ENCODE assay signal across 40 mouse cellular contexts in the genomic region with DNA sequence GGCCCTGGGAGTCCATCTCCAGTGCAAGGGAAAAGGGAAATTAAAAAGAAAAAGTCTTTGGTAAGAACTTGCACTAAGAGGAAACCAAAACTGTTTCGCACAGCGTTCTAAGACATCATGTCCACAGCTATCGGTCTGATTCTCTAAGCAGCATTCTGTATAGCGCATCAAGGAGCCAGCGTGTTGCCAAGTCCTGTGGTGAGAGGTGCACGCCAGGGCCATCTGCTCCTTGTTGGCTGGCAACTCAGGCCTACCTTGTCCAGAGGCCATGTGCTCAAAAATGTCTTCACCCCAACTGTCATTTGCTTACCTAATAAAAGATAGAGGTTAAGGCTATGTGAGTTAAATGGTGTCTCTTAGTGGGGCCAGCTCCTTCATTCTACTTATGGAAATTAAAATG. TPM values are rescaled to one million over a fixed set of nuclear protein-coding genes. Genes with fewer than 3 reads are reported as not detected.
A peak's percentile ranks its signal among the peaks of the same experiment; 100 is the strongest.
DNase-seq lines count a peak whose midpoint lies in the region; ATAC-seq and TF ChIP-seq lines count a peak whose summit lies in the region.
"Had no signal": no experiment of that assay in that cellular context is flagged by ENCODE, and none has a peak within 500 bp of the region (broad histone marks: within the 10 kb centered on the region; RNA-seq: fewer than 3 reads in every experiment).

No protein-coding gene starts in this region.

- peak; percentile 48; the same call in 1 of the 2 replicates for TF ChIP-seq POLR2A in cerebellum, adult 2 months (IDR thresholded peaks at IDR 0.05; ENCODE audit: borderline replicate concordance, insufficient read depth, low read length)

- H3K9me3 ChIP-seq in midbrain, postnatal 0 days (ENCODE audit: low read length), result no peaks in the 10 kb centered on the region
- no peaks in the 10 kb centered on the region for H3K9me3 ChIP-seq in midbrain, embryonic 14.5 days (ENCODE audit: control insufficient read depth, low read length)
- no peaks in the 10 kb centered on the region for H3K9me3 ChIP-seq in stomach, postnatal 0 days (ENCODE audit: control insufficient read depth, low read length)
- H3K9me3 ChIP-seq: heart, embryonic 10.5 days; heart, embryonic 15.5 days; kidney, embryonic 15.5 days; limb, embryonic 13.5 days; lung, embryonic 15.5 days; midbrain, embryonic 15.5 days; stomach, embryonic 15.5 days had no signal

- TF ChIP-seq CTCF in midbrain, postnatal 0 days (IDR thresholded peaks at IDR 0.05), result no peak
- TF ChIP-seq CTCF in cerebellum, adult 2 months (IDR thresholded peaks at IDR 0.05; ENCODE audit: borderline replicate concordance, insufficient read depth, low read depth, low read length), result 0 out of 2 replicates have a peak, but pooled peaks have one; percentile 3
- no peak for TF ChIP-seq CTCF in stomach, postnatal 0 days (IDR thresholded peaks at IDR 0.05; ENCODE audit: low read depth)

- WGBS in midbrain, postnatal 0 days, result 91% methylated on average over 6 of the region's 6 CpGs
- 96% methylated on average over 6 of the region's 6 CpGs for WGBS in midbrain, embryonic 14.5 days
- WGBS in cerebellum, adult 2 months, result 17% methylated on average over 6 of the region's 6 CpGs
- 98% methylated on average over 6 of the region's 6 CpGs for WGBS in stomach, postnatal 0 days

- H3K4me1 ChIP-seq in midbrain, postnatal 0 days (ENCODE audit: insufficient read depth, low read length), result no peaks in the 10 kb centered on the region
- H3K4me1 ChIP-seq in midbrain, embryonic 14.5 days (ENCODE audit: control insufficient read depth, insufficient read depth, low read length), result no peaks in the 10 kb centered on the region
- H3K4me1 ChIP-seq in cerebellum, adult 2 months (ENCODE audit: control insufficient read depth, insufficient read depth, low read length), result peaks cover 57% of the 10 kb centered on the region
- no peaks in the 10 kb centered on the region for H3K4me1 ChIP-seq in stomach, postnatal 0 days (replicated peaks; ENCODE audit: control insufficient read depth, insufficient read depth)
- H3K4me1 ChIP-seq: heart, embryonic 15.5 days; midbrain, embryonic 15.5 days; stomach, embryonic 15.5 days had no signal

- peaks cover 34% of the 10 kb centered on the region for H3K36me3 ChIP-seq in midbrain, postnatal 0 days (ENCODE audit: insufficient read depth, low read length)
- H3K36me3 ChIP-seq in midbrain, embryonic 14.5 days (ENCODE audit: control insufficient read depth, insufficient read depth, low read length), result peaks cover 36% of the 10 kb centered on the region
- 0 out of 2 replicates have a peak, but pooled peaks cover 2% of the 10 kb centered on the region for H3K36me3 ChIP-seq in stomach, postnatal 0 days (ENCODE audit: control insufficient read depth, insufficient read depth, low read length)
- H3K36me3 ChIP-seq: lung, embryonic 15.5 days had no signal

- no peak overlapping the region for H3K27ac ChIP-seq in midbrain, postnatal 0 days (ENCODE audit: low read depth, low read length)
- no peak overlapping the region for H3K27ac ChIP-seq in midbrain, embryonic 14.5 days (replicated peaks; ENCODE audit: low read depth, low read length)
- peak overlapping the region; percentile 52; the same call in 1 of the 2 replicates for H3K27ac ChIP-seq in cerebellum, adult 2 months (ENCODE audit: insufficient read depth, low read length)
- H3K27ac ChIP-seq in stomach, postnatal 0 days (replicated peaks), result no peak overlapping the region
- H3K27ac ChIP-seq: heart, embryonic 10.5 days; heart, embryonic 15.5 days; kidney, embryonic 15.5 days; limb, embryonic 13.5 days; lung, embryonic 15.5 days; midbrain, embryonic 15.5 days; stomach, embryonic 15.5 days had no signal

- TF ChIP-seq EP300 in stomach, postnatal 0 days (optimal IDR thresholded peaks at IDR 0.05), result no peak

- H3K4me3 ChIP-seq in midbrain, postnatal 0 days (ENCODE audit: low read depth, low read length), result no peak overlapping the region
- H3K4me3 ChIP-seq in midbrain, embryonic 14.5 days (replicated peaks; ENCODE audit: low read depth, low read length), result no peak overlapping the region
- H3K4me3 ChIP-seq in cerebellum, adult 2 months (replicated peaks; ENCODE audit: insufficient read depth, low read depth, low read length), result peak overlapping the region; percentile 30
- H3K4me3 ChIP-seq in stomach, postnatal 0 days (ENCODE audit: low read depth, low read length), result no peak overlapping the region
- H3K4me3 ChIP-seq: erythroblast, embryonic 14.5 days; heart, embryonic 10.5 days; heart, embryonic 15.5 days; kidney, embryonic 15.5 days; limb, embryonic 13.5 days; lung, embryonic 15.5 days; midbrain, embryonic 15.5 days; stomach, embryonic 15.5 days had no signal

- no peak overlapping the region for H3K9ac ChIP-seq in midbrain, postnatal 0 days (replicated peaks; ENCODE audit: low read length, poor library complexity, severe bottlenecking)
- no peak overlapping the region for H3K9ac ChIP-seq in midbrain, embryonic 14.5 days (replicated peaks; ENCODE audit: low read length)
- H3K9ac ChIP-seq in stomach, postnatal 0 days (ENCODE audit: low read length), result no peak overlapping the region
- H3K9ac ChIP-seq: heart, embryonic 15.5 days; kidney, embryonic 15.5 days; limb, embryonic 13.5 days; lung, embryonic 15.5 days; midbrain, embryonic 15.5 days; stomach, embryonic 15.5 days had no signal

- peak; percentile 59 for DNase-seq in midbrain, postnatal 0 days (ENCODE audit: low spot score)
- no peak for DNase-seq in midbrain, embryonic 14.5 days
- DNase-seq in cerebellum, adult 2 months, result peak; percentile 96 to 98
- DNase-seq in cerebellum, postnatal 14 days, result peak; percentile 97 to 98
- DNase-seq in lung, postnatal 25 days (ENCODE audit: low spot score), result no peak
- no peak for DNase-seq in stomach, postnatal 0 days (ENCODE audit: low spot score)
- DNase-seq: adrenal gland, postnatal 10 days; gastrocnemius, postnatal 10 days; kidney, adult 18-20 months; kidney, postnatal 25 days; lung, postnatal 4 days; right cerebral cortex, postnatal 25 days; thymus, postnatal 14 days had no signal

- no peaks in the 10 kb centered on the region for H3K27me3 ChIP-seq in midbrain, postnatal 0 days (ENCODE audit: insufficient read depth, low read length)
- H3K27me3 ChIP-seq in midbrain, embryonic 14.5 days (ENCODE audit: control insufficient read depth, insufficient read depth, low read length), result no peaks in the 10 kb centered on the region
- no peaks in the 10 kb centered on the region for H3K27me3 ChIP-seq in cerebellum, adult 2 months (ENCODE audit: control insufficient read depth, insufficient read depth, low read length)
- H3K27me3 ChIP-seq in stomach, postnatal 0 days (ENCODE audit: control insufficient read depth, insufficient read depth, low read length), result no peaks in the 10 kb centered on the region
- H3K27me3 ChIP-seq: heart, embryonic 15.5 days; kidney, embryonic 15.5 days; limb, embryonic 13.5 days; lung, embryonic 15.5 days; midbrain, embryonic 15.5 days; Patski; stomach, embryonic 15.5 days had no signal

- H3K4me2 ChIP-seq in midbrain, postnatal 0 days (ENCODE audit: low read depth, low read length, poor library complexity, severe bottlenecking), result no peak overlapping the region
- H3K4me2 ChIP-seq in midbrain, embryonic 14.5 days (ENCODE audit: low read length), result no peak overlapping the region
- no peak overlapping the region for H3K4me2 ChIP-seq in stomach, postnatal 0 days (replicated peaks; ENCODE audit: low read depth)
- H3K4me2 ChIP-seq: heart, embryonic 15.5 days; kidney, embryonic 15.5 days; limb, embryonic 13.5 days; liver, embryonic 11.5 days; lung, embryonic 15.5 days; midbrain, embryonic 15.5 days; stomach, embryonic 15.5 days had no signal

- ATAC-seq in midbrain, postnatal 0 days (ENCODE audit: low FRiP score), result no peak
- ATAC-seq in midbrain, embryonic 14.5 days (ENCODE audit: low FRiP score, low TSS enrichment), result no peak
- ATAC-seq in megakaryocyte progenitor cell, adult 5-6 weeks (replicated peaks; ENCODE audit: poor library complexity), result no peak
- no peak for ATAC-seq in stomach, postnatal 0 days (ENCODE audit: low FRiP score, low TSS enrichment)
- ATAC-seq: forebrain, embryonic 16.5 days; midbrain, embryonic 15.5 days; Patski had no signal

RNA-seq across cellular contexts. Expression of gene Amn, which starts 29.0 kb away (rescaled TPM):
- total RNA-seq in midbrain, postnatal 0 days (2014; rRNA removed), result 45.2 and 65.8 TPM in 2 replicates
- polyA plus RNA-seq in midbrain, postnatal 0 days (2015; fragmentation: Nextera tagmentation; extraction: Ambion mirVana), result 82.7 and 101 TPM in 2 replicates
- polyA plus RNA-seq in midbrain, embryonic 14.5 days (2014; fragmentation: Nextera tagmentation; extraction: Ambion mirVana), result 5.3 and 8.9 TPM in 2 replicates
- polyA plus RNA-seq in cerebellum, adult 2 months (2012; rRNA removed), result 6.4 and 9.6 TPM in 2 replicates
- not detected in 2 replicates for total RNA-seq in megakaryocyte progenitor cell, adult 5-6 weeks (2015)
- total RNA-seq in megakaryocyte progenitor cell, adult 5-6 weeks (2017), result not detected in 2 replicates
- 0.22 TPM in 2 replicates for polyA plus RNA-seq in stomach, postnatal 0 days (2015; fragmentation: Nextera tagmentation; extraction: Ambion mirVana)
- total RNA-seq: heart, postnatal 25 days had no signal
- polyA plus RNA-seq: forebrain, embryonic 11.5 days; neural tube, embryonic 11.5 days had no signal

RNA-seq across cellular contexts. Expression of gene 4930595D18Rik, which starts 57.6 kb away (rescaled TPM):
- not detected in 2 replicates for total RNA-seq in midbrain, postnatal 0 days (2014; rRNA removed)
- 0.20 TPM in 1 of 2 replicates, not detected in the other for polyA plus RNA-seq in midbrain, postnatal 0 days (2015; fragmentation: Nextera tagmentation; extraction: Ambion mirVana)
- polyA plus RNA-seq in midbrain, embryonic 14.5 days (2014; fragmentation: Nextera tagmentation; extraction: Ambion mirVana), result not detected in 2 replicates
- not detected in 2 replicates for polyA plus RNA-seq in cerebellum, adult 2 months (2012; rRNA removed)
- total RNA-seq in megakaryocyte progenitor cell, adult 5-6 weeks (2015), result not detected in 2 replicates
- total RNA-seq in megakaryocyte progenitor cell, adult 5-6 weeks (2017), result not detected in 2 replicates
- polyA plus RNA-seq in stomach, postnatal 0 days (2015; fragmentation: Nextera tagmentation; extraction: Ambion mirVana), result not detected in 2 replicates
- total RNA-seq: adrenal gland, postnatal 10 days; granulocyte monocyte progenitor cell, adult 5-6 weeks; heart, postnatal 25 days; layer of hippocampus, adult 18-20 months; layer of hippocampus, postnatal 10 days; left cerebral cortex, adult 18-20 months; left cerebral cortex, postnatal 25 days; megakaryocyte-erythroid progenitor cell, adult 5-6 weeks; MEL; neutrophil, adult 5-6 weeks had no signal
- polyA plus RNA-seq: cortical plate, adult 2 months; embryonic facial prominence, embryonic 14.5 days; erythroblast, embryonic 14.5 days; forebrain, embryonic 11.5 days; forebrain, embryonic 16.5 days; heart, embryonic 10.5 days; heart, embryonic 15.5 days; hindbrain, embryonic 11.5 days; kidney, embryonic 15.5 days; limb, embryonic 13.5 days; liver, embryonic 11.5 days; liver, embryonic 16.5 days; lung, embryonic 15.5 days; neural tube, embryonic 11.5 days; Patski; stomach, embryonic 15.5 days had no signal

Comparison
In these comparisons a context has a peak if more than half of its experiments do, and no peak if none do; other contexts are left out.
1. DNase-seq: peak in midbrain, postnatal 0 days (single experiment), cerebellum, adult 2 months (2 of 2) and cerebellum, postnatal 14 days (2 of 2); none in midbrain, embryonic 14.5 days (single experiment), lung, postnatal 25 days (single experiment) and stomach, postnatal 0 days (single experiment).